Mouse (Mus musculus): ENCODE measurements around the gene Ina. TPM values are rescaled to one million over a fixed set of nuclear protein-coding genes. Genes with fewer than 3 reads are reported as not detected.

Ina gene
- polyA plus RNA-seq, 2 experiments: 0.02 TPM; not detected in 1

GRCm38 (mm10) chr19:47013340-47014158 lies 949 bp upstream of the Ina start:
- 13% methylated on average over 20 of the region's 20 CpGs for WGBS (ENCODE audit: insufficient replicate concordance)
- no peak overlapping the region for H3K9ac ChIP-seq (replicated peaks)
- DNase-seq (ENCODE audit: low read depth in 3 of 3, low spot score in 3 of 3): no peak
- H3K4me1 ChIP-seq (replicated peaks; ENCODE audit: control insufficient read depth in 2 of 2, insufficient read depth in 2 of 2, low read length in 1 of 2): no peaks in the 10 kb centered on the region
- H3K9me3 ChIP-seq (ENCODE audit: control insufficient read depth, low read length): no peaks in the 10 kb centered on the region
- H3K36me3 ChIP-seq (replicated peaks; ENCODE audit: control insufficient read depth, insufficient read depth, low read depth): no peaks in the 10 kb centered on the region
- no peak overlapping the region for H3K4me3 ChIP-seq (ENCODE audit: insufficient read depth in 1 of 2, low read depth in 2 of 2, low read length in 2 of 2)
- no peak overlapping the region for H3K4me2 ChIP-seq (ENCODE audit: low read depth)
- H3K27me3 ChIP-seq (ENCODE audit: control insufficient read depth, insufficient read depth, low read length): peaks cover 54% of the 10 kb centered on the region
- no peak overlapping the region for H3K27ac ChIP-seq
- ATAC-seq (ENCODE audit: insufficient read depth): no peak
- no peak for TF ChIP-seq EP300 (IDR thresholded peaks at IDR 0.05; ENCODE audit: low read depth)
- no peak for TF ChIP-seq CTCF (IDR thresholded peaks at IDR 0.05; ENCODE audit: low read depth)

GRCm38 (mm10) chr19:47014159-47014446 lies 395 bp upstream of the Ina start:
- WGBS (ENCODE audit: insufficient replicate concordance): 2% methylated on average over 11 of the region's 11 CpGs
- H3K27me3 ChIP-seq (ENCODE audit: control insufficient read depth, insufficient read depth, low read length): peaks cover 54% of the 10 kb centered on the region
- no peak for ATAC-seq (ENCODE audit: insufficient read depth)

GRCm38 (mm10) chr19:47015396-47015795 lies 898 bp downstream of the Ina start:
- Histone ChIP-seq H3K9me3 (ENCODE audit: control insufficient read depth, low read length) (no peaks in the 10 kb centered on the region), H3K9ac (replicated peaks) (no peak overlapping the region), H3K4me2 (ENCODE audit: low read depth) (peak overlapping the region; percentile 40), H3K36me3 (replicated peaks; ENCODE audit: control insufficient read depth, insufficient read depth, low read depth) (no peaks in the 10 kb centered on the region), H3K27me3 (ENCODE audit: control insufficient read depth, insufficient read depth, low read length) (peaks cover 57% of the 10 kb centered on the region), H3K4me3 (ENCODE audit: insufficient read depth in 1 of 2, low read depth in 2 of 2, low read length in 2 of 2) (peak overlapping the region in 1 of 2 experiments; percentile 3; a peak in 2 of 4 replicates), H3K4me1 (replicated peaks; ENCODE audit: control insufficient read depth in 2 of 2, insufficient read depth in 2 of 2, low read length in 1 of 2) (no peaks in the 10 kb centered on the region), H3K27ac (no peak overlapping the region)
- TF ChIP-seq CTCF (IDR thresholded peaks at IDR 0.05; ENCODE audit: low read depth) (no peak), EP300 (IDR thresholded peaks at IDR 0.05; ENCODE audit: low read depth) (no peak)
- ATAC-seq (ENCODE audit: insufficient read depth) (no peak), DNase-seq (ENCODE audit: low read depth in 3 of 3, low spot score in 3 of 3) (no peak)
- WGBS (ENCODE audit: insufficient replicate concordance): 2% methylated on average over 37 of the region's 37 CpGs

More at GRCm38 (mm10) chr19:47014159-47014446, 395 bp upstream of the Ina start:
- Histone ChIP-seq H3K4me2 (ENCODE audit: low read depth) (no peak overlapping the region; the same call in 1 of the 2 replicates), H3K36me3 (replicated peaks; ENCODE audit: control insufficient read depth, insufficient read depth, low read depth) (no peaks in the 10 kb centered on the region), H3K4me3 (ENCODE audit: insufficient read depth in 1 of 2, low read depth in 2 of 2, low read length in 2 of 2) (peak overlapping the region in 1 of 2 experiments; percentile 3; a peak in 1 of 4 replicates), H3K9me3 (ENCODE audit: control insufficient read depth, low read length) (no peaks in the 10 kb centered on the region), H3K9ac (replicated peaks) (no peak overlapping the region), H3K27ac (no peak overlapping the region), H3K4me1 (replicated peaks; ENCODE audit: control insufficient read depth in 2 of 2, insufficient read depth in 2 of 2, low read length in 1 of 2) (no peaks in the 10 kb centered on the region)
- TF ChIP-seq EP300 (IDR thresholded peaks at IDR 0.05; ENCODE audit: low read depth): no peak
- TF ChIP-seq CTCF (IDR thresholded peaks at IDR 0.05; ENCODE audit: low read depth): no peak
- no peak for DNase-seq (ENCODE audit: low read depth in 3 of 3, low spot score in 3 of 3)

- TF ChIP-seq CTCF (IDR thresholded peaks at IDR 0.05; ENCODE audit: low read depth) (no peak), EP300 (IDR thresholded peaks at IDR 0.05; ENCODE audit: low read depth) (no peak)
- H3K27ac ChIP-seq: no peak overlapping the region
- H3K4me2 ChIP-seq (ENCODE audit: low read depth): no peak overlapping the region
- DNase-seq (ENCODE audit: low read depth in 3 of 3, low spot score in 3 of 3) (no peak), ATAC-seq (ENCODE audit: insufficient read depth) (no peak)
- no peaks in the 10 kb centered on the region for H3K36me3 ChIP-seq (replicated peaks; ENCODE audit: control insufficient read depth, insufficient read depth, low read depth)
- no peak overlapping the region for H3K4me3 ChIP-seq (ENCODE audit: insufficient read depth in 1 of 2, low read depth in 2 of 2, low read length in 2 of 2)
- 8% methylated on average over 9 of the region's 9 CpGs for WGBS (ENCODE audit: insufficient replicate concordance)
- no peaks in the 10 kb centered on the region for H3K9me3 ChIP-seq (ENCODE audit: control insufficient read depth, low read length)
- H3K27me3 ChIP-seq (ENCODE audit: control insufficient read depth, insufficient read depth, low read length): peaks cover 57% of the 10 kb centered on the region
- no peaks in the 10 kb centered on the region for H3K4me1 ChIP-seq (replicated peaks; ENCODE audit: control insufficient read depth in 2 of 2, insufficient read depth in 2 of 2, low read length in 1 of 2)
- no peak overlapping the region for H3K9ac ChIP-seq (replicated peaks)
These were observed 1.5 kb downstream of the Ina start for GRCm38 (mm10) chr19:47015965-47016364.

- ATAC-seq (ENCODE audit: insufficient read depth): no peak
- no peak overlapping the region for H3K4me3 ChIP-seq (ENCODE audit: insufficient read depth in 1 of 2, low read depth in 2 of 2, low read length in 2 of 2)
- TF ChIP-seq EP300 (IDR thresholded peaks at IDR 0.05; ENCODE audit: low read depth): no peak
- no peak for TF ChIP-seq CTCF (IDR thresholded peaks at IDR 0.05; ENCODE audit: low read depth)
These were observed 2.0 kb downstream of the Ina start for GRCm38 (mm10) chr19:47016487-47016886.

More at GRCm38 (mm10) chr19:47016487-47016886, 2.0 kb downstream of the Ina start:
- under 1% methylated on average over 15 of the region's 15 CpGs for WGBS (ENCODE audit: insufficient replicate concordance)
- H3K27me3 ChIP-seq (ENCODE audit: control insufficient read depth, insufficient read depth, low read length): peaks cover 57% of the 10 kb centered on the region
- DNase-seq (ENCODE audit: low read depth in 3 of 3, low spot score in 3 of 3): peak; percentile 42 to 51 (median 45)
- no peak overlapping the region for H3K4me2 ChIP-seq (ENCODE audit: low read depth)
- no peak overlapping the region for H3K9ac ChIP-seq (replicated peaks)
- no peaks in the 10 kb centered on the region for H3K36me3 ChIP-seq (replicated peaks; ENCODE audit: control insufficient read depth, insufficient read depth, low read depth)
- no peaks in the 10 kb centered on the region for H3K9me3 ChIP-seq (ENCODE audit: control insufficient read depth, low read length)
- H3K4me1 ChIP-seq (replicated peaks; ENCODE audit: control insufficient read depth in 2 of 2, insufficient read depth in 2 of 2, low read length in 1 of 2): no peaks in the 10 kb centered on the region
- H3K27ac ChIP-seq: no peak overlapping the region
